Mouse (Mus musculus) heart, embryonic 16.5 days (tissue): Measurements from ENCODE around the gene Lenep. TPM values are rescaled to one million over a fixed set of nuclear protein-coding genes. Genes with fewer than 3 reads are reported as not detected.

Experiments
- ATAC-seq: fragments of 200-750 bp; cut with Nextera tagmentation; replicated peaks from 2 replicates; pipeline ENCODE4 v1.8.0; 2017; ENCODE audit warnings: moderate number of reproducible peaks; ENCODE audit not compliant: insufficient read depth, low FRiP score; ENCODE audit errors: extremely low read depth
- H3K27ac ChIP-seq: fragments of 300-500 bp; sonication (generic); 2 replicates; pipeline ENCODE4 v1.5.1; 2014; ENCODE audit warnings: mild to moderate bottlenecking, low read length, control low read depth, moderate library complexity
- H3K27me3 ChIP-seq: fragments of 300-500 bp; sonication (generic); 2 replicates; pipeline ENCODE4 v1.6.1; 2014; ENCODE audit warnings: low read length, mixed read lengths; ENCODE audit not compliant: control insufficient read depth, insufficient read depth
- H3K36me3 ChIP-seq: fragments of 300-500 bp; sonication (generic); 2 replicates; pipeline ENCODE4 v1.6.1; 2014; ENCODE audit not compliant: control insufficient read depth, insufficient read depth
- H3K4me1 ChIP-seq: fragments of 300-500 bp; sonication (generic); 2 replicates; pipeline ENCODE4 v1.6.1; 2014; ENCODE audit warnings: low read length, mixed read lengths; ENCODE audit not compliant: control insufficient read depth, insufficient read depth
- H3K4me2 ChIP-seq: fragments of 300-500 bp; sonication (generic); 2 replicates; pipeline ENCODE4 v1.6.1; 2014; ENCODE audit warnings: low read depth, mild to moderate bottlenecking, control low read depth, low read length
- H3K4me3 ChIP-seq: fragments of 300-500 bp; sonication (generic); 2 replicates; pipeline ENCODE4 v1.5.1; 2014; ENCODE audit warnings: mild to moderate bottlenecking, control low read depth, low read length
- H3K9ac ChIP-seq: fragments of 300-500 bp; sonication (generic); 2 replicates; pipeline ENCODE4 v1.6.1; 2014; ENCODE audit warnings: low read length, control low read depth
- H3K9me3 ChIP-seq: fragments of 300-500 bp; sonication (generic); replicated peaks from 2 replicates; pipeline ENCODE4 v1.6.1; 2016; ENCODE audit warnings: low read length; ENCODE audit not compliant: control insufficient read depth
- whole genome bisulfite sequencing: fragments of 180-500 bp; shearing (Covaris S2); extraction: QIAGEN DNeasy Blood & Tissue Kit; methylation state at CpG from one replicate; pipeline ENCODE4 v1.1.7; 2014; 5-methylcytosine and 5-hydroxymethylcytosine counted together
- polyA plus RNA-seq: library from polyadenylated mRNA; unstranded; fragments of >200 nt; fragmentation: Nextera tagmentation; extraction: Ambion mirVana; gene quantifications from 2 replicates; pipeline ENCODE4 v1.2.1, GENCODE M21; 2015

Lenep gene
- polyA plus RNA-seq, 1 experiment from 2014 or later = not detected

GRCm38 (mm10) chr3:89421810-89422473 lies 19.3 kb upstream of the Lenep start:
- Histone ChIP-seq H3K4me1 (peaks cover 32% of the 10 kb centered on the region), H3K36me3 (peaks cover 16% of the 10 kb centered on the region), H3K9me3 (no peaks in the 10 kb centered on the region), H3K4me2 (peak overlapping the region; percentile 85), H3K27ac (peak overlapping the region; percentile 100), H3K9ac (peak overlapping the region; percentile 72), H3K4me3 (peak overlapping the region; percentile 56), H3K27me3 (no peaks in the 10 kb centered on the region)
- ATAC-seq = no peak
- 13% methylated on average over 22 of the region's 22 CpGs for WGBS

GRCm38 (mm10) chr3:89421002-89421774 lies 18.6 kb upstream of the Lenep start:
- Histone ChIP-seq H3K27me3 (no peaks in the 10 kb centered on the region), H3K9me3 (no peaks in the 10 kb centered on the region), H3K4me3 (peak overlapping the region; percentile 56), H3K9ac (peak overlapping the region; percentile 72), H3K36me3 (peaks cover 9% of the 10 kb centered on the region), H3K4me2 (peak overlapping the region; percentile 85), H3K4me1 (peaks cover 36% of the 10 kb centered on the region), H3K27ac (peak overlapping the region; percentile 100)
- WGBS = 8% methylated on average over 11 of the region's 11 CpGs
- peak; percentile 67 for ATAC-seq

DNA sequence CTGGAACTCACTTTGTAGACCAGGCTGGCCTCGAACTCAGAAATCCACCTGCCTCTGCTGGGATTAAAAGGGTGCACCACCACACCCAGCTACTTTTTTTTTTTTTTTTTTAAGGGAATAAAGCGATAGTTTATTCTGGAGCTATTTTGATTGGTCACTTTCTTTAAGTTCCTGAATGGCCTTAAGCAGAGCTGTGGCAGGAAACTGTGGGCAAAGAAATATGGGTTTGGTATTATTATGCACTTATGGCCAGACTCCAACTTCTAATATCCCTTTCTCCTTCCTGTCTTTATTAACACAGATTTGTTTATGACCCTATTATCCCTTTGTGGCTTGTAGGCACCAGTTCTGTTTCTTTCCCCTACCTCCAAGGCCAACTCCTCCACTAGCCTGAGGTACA lies 17.8 kb upstream of the Lenep start:
- H3K4me2 ChIP-seq = peak overlapping the region; percentile 85
- WGBS = 41% methylated on average over 2 of the region's 2 CpGs
- H3K27ac ChIP-seq = peak overlapping the region; percentile 100
- no peak for ATAC-seq
- H3K9me3 ChIP-seq = no peaks in the 10 kb centered on the region
- peak overlapping the region; percentile 56 for H3K4me3 ChIP-seq
- H3K9ac ChIP-seq = peak overlapping the region; percentile 38
- no peaks in the 10 kb centered on the region for H3K27me3 ChIP-seq
- H3K4me1 ChIP-seq = peaks cover 36% of the 10 kb centered on the region
- H3K36me3 ChIP-seq = peaks cover 12% of the 10 kb centered on the region

GRCm38 (mm10) chr3:89419981-89420380 lies 17.4 kb upstream of the Lenep start:
- H3K4me3 ChIP-seq = peak overlapping the region; percentile 90
- no peaks in the 10 kb centered on the region for H3K9me3 ChIP-seq
- H3K27ac ChIP-seq = peak overlapping the region; percentile 100
- peaks cover 16% of the 10 kb centered on the region for H3K36me3 ChIP-seq
- H3K9ac ChIP-seq = peak overlapping the region; percentile 77
- H3K27me3 ChIP-seq = no peaks in the 10 kb centered on the region
- peaks cover 36% of the 10 kb centered on the region for H3K4me1 ChIP-seq
- peak overlapping the region; percentile 85 for H3K4me2 ChIP-seq
- ATAC-seq = no peak
- 18% methylated on average over 3 of the region's 3 CpGs for WGBS

GRCm38 (mm10) chr3:89419571-89419970 lies 17.0 kb upstream of the Lenep start:
- 3% methylated on average over 9 of the region's 9 CpGs for whole genome bisulfite sequencing
- Histone ChIP-seq H3K27ac (peak overlapping the region; percentile 100), H3K4me3 (peak overlapping the region; percentile 90), H3K27me3 (no peaks in the 10 kb centered on the region), H3K4me1 (peaks cover 36% of the 10 kb centered on the region), H3K9me3 (no peaks in the 10 kb centered on the region), H3K36me3 (peaks cover 18% of the 10 kb centered on the region), H3K4me2 (peak overlapping the region; percentile 85), H3K9ac (peak overlapping the region; percentile 77)
- 0 out of 2 replicates have a peak, but pooled peaks have one; percentile 3 for ATAC-seq

GRCm38 (mm10) chr3:89418861-89419250 lies 16.3 kb upstream of the Lenep start:
- no peaks in the 10 kb centered on the region for H3K27me3 ChIP-seq
- peak overlapping the region; percentile 90 for H3K4me3 ChIP-seq
- ATAC-seq = peak; percentile 29
- H3K4me2 ChIP-seq = peak overlapping the region; percentile 85
- no peaks in the 10 kb centered on the region for H3K9me3 ChIP-seq
- H3K36me3 ChIP-seq = peaks cover 23% of the 10 kb centered on the region
- H3K27ac ChIP-seq = peak overlapping the region; percentile 100
- 0% methylated on average over 16 of the region's 16 CpGs for WGBS
- H3K9ac ChIP-seq = peak overlapping the region; percentile 77
- H3K4me1 ChIP-seq = peaks cover 36% of the 10 kb centered on the region

DNA sequence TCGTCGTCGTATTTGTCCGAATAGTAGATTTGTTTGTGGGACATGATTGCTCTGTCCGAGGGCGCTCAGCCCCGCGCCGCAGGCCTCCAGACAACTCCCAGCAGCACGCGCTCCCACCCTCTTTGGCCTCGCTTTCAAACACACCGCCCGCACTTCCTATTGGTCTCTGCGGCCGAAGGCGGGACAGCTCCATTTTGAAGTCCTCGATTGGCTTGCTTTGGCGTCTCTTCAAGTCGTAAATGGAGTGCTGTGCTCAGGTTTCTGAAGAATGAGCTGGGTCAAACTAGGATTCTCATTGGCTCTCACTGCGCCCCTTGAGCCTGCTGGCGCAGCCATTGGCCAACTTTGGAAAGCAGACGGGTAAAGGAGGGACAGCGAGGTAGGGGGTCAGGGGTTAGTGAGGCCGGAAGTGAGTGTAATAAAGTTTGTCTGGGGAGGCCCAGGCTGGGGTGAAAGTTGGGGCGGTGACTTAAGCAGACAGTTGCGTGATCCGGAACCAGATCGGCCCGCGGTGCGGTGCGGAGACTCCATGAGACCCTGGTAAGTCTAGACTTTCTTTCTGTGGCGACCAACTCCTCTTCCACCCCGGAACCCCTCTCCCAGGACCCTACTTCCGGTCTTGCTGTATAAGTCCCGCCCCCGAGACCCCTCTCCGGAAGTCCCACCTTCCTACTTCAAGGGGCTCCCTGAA lies 15.7 kb upstream of the Lenep start, which contains the start of the genes Cks1b and Shc1:
Gene Cks1b, minus strand, starts transcription at position 214 of the 691 bp plus-strand sequence.
Gene Shc1, plus strand, starts transcription at position 274 of the 691 bp plus-strand sequence.
- Histone ChIP-seq H3K4me2 (peak within 1 kb of the TSS; percentile 90), H3K9me3 (no peaks in the 10 kb centered on the region), H3K9ac (peak within 1 kb of the TSS; percentile 79), H3K27me3 (no peaks in the 10 kb centered on the region), H3K36me3 (peaks cover 24% of the 10 kb centered on the region), H3K4me3 (peak within 1 kb of the TSS; percentile 90), H3K27ac (peak within 1 kb of the TSS; percentile 100), H3K4me1 (peaks cover 36% of the 10 kb centered on the region)
- peak; percentile 90 for ATAC-seq
- under 1% methylated on average over 39 of the region's 39 CpGs for whole genome bisulfite sequencing

- Histone ChIP-seq H3K4me1 (peaks cover 36% of the 10 kb centered on the region), H3K9me3 (no peaks in the 10 kb centered on the region), H3K27me3 (no peaks in the 10 kb centered on the region), H3K27ac (peak overlapping the region; percentile 100), H3K9ac (peak overlapping the region; percentile 79), H3K36me3 (peaks cover 24% of the 10 kb centered on the region), H3K4me3 (peak overlapping the region; percentile 90), H3K4me2 (peak overlapping the region; percentile 90)
- 0% methylated on average over 20 of the region's 20 CpGs for WGBS
- ATAC-seq = no peak; the same call in 1 of the 2 replicates
Observed at GRCm38 (mm10) chr3:89417840-89418169, 15.2 kb upstream of the Lenep start.
